7 mouse cellular contexts compared by ENCODE assay signal in the genomic region with DNA sequence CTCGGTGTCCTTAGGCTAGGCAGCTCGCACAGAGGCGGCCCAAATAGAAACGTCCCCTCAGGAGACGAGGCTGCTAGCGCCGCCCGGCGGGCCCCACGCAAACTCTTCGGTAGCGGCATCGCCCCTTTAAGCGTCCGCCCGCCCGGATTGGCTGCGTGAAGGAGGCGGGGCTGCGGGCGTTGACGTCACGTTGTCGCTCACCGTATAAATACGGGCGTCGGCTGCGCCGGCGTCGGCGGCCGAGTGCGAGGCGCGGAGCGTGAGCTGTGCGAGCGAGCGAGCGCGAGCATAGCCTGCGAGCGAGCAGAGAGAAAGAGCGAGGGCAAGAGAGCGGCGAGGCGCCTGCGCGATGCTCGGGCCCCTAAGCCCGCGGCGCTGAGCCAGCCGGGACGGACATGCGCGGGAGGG. TPM values are rescaled to one million over a fixed set of nuclear protein-coding genes. Genes with fewer than 3 reads are reported as not detected.
DNase-seq lines count a peak whose midpoint lies in the region; ATAC-seq lines count a peak whose summit lies in the region.

No protein-coding gene starts in this region.

- WGBS in embryonic facial prominence, embryonic 11.5 days, result under 1% methylated on average over 49 of the region's 59 CpGs
- 0% methylated on average over 59 of the region's 59 CpGs for WGBS in limb, embryonic 12.5 days
- WGBS in midbrain, embryonic 15.5 days, result under 1% methylated on average over 59 of the region's 59 CpGs

- peaks cover 3% of the 10 kb centered on the region; the same call in 1 of the 2 replicates for H3K4me1 ChIP-seq in embryonic facial prominence, embryonic 11.5 days (ENCODE audit: control insufficient read depth, insufficient read depth, low read length)
- H3K4me1 ChIP-seq in limb, embryonic 12.5 days (replicated peaks), result peaks cover 22% of the 10 kb centered on the region
- H3K4me1 ChIP-seq in midbrain, embryonic 15.5 days, result peaks cover 18% of the 10 kb centered on the region

- no peaks in the 10 kb centered on the region for H3K36me3 ChIP-seq in embryonic facial prominence, embryonic 11.5 days (replicated peaks; ENCODE audit: control insufficient read depth, insufficient read depth, low read depth, low read length)
- H3K36me3 ChIP-seq in limb, embryonic 12.5 days, result 0 out of 2 replicates have a peak, but pooled peaks cover 3% of the 10 kb centered on the region
- H3K36me3 ChIP-seq in midbrain, embryonic 15.5 days (replicated peaks), result no peaks in the 10 kb centered on the region

- peak overlapping the region; percentile 97 for H3K9ac ChIP-seq in embryonic facial prominence, embryonic 11.5 days (replicated peaks; ENCODE audit: low read length)
- H3K9ac ChIP-seq in limb, embryonic 12.5 days (replicated peaks), result peak overlapping the region; percentile 98
- H3K9ac ChIP-seq in midbrain, embryonic 15.5 days, result peak overlapping the region; percentile 92

- H3K9me3 ChIP-seq in embryonic facial prominence, embryonic 11.5 days (replicated peaks; ENCODE audit: control insufficient read depth, low read length), result no peaks in the 10 kb centered on the region
- no peaks in the 10 kb centered on the region for H3K9me3 ChIP-seq in limb, embryonic 12.5 days
- H3K9me3 ChIP-seq in midbrain, embryonic 15.5 days, result no peaks in the 10 kb centered on the region

- H3K4me3 ChIP-seq in embryonic facial prominence, embryonic 11.5 days (ENCODE audit: low read depth, low read length), result peak overlapping the region; percentile 88
- peak overlapping the region; percentile 89 for H3K4me3 ChIP-seq in limb, embryonic 12.5 days (replicated peaks)
- peak overlapping the region; percentile 89 for H3K4me3 ChIP-seq in midbrain, embryonic 15.5 days

- H3K27me3 ChIP-seq in embryonic facial prominence, embryonic 11.5 days (ENCODE audit: control insufficient read depth, insufficient read depth, low read length), result no peaks in the 10 kb centered on the region
- no peaks in the 10 kb centered on the region for H3K27me3 ChIP-seq in limb, embryonic 12.5 days
- H3K27me3 ChIP-seq in midbrain, embryonic 15.5 days (replicated peaks), result no peaks in the 10 kb centered on the region

- ATAC-seq in embryonic facial prominence, embryonic 11.5 days (replicated peaks; ENCODE audit: insufficient number of reproducible peaks, low FRiP score, low TSS enrichment, low read depth), result peak; percentile 98
- peak; percentile 96 for ATAC-seq in limb, embryonic 12.5 days (ENCODE audit: insufficient number of reproducible peaks, insufficient read depth, low FRiP score, low TSS enrichment, low read depth)
- peak; percentile 98 for ATAC-seq in midbrain, embryonic 15.5 days (replicated peaks)

- peak overlapping the region; percentile 74 for H3K4me2 ChIP-seq in embryonic facial prominence, embryonic 11.5 days (ENCODE audit: low read depth, low read length)
- H3K4me2 ChIP-seq in limb, embryonic 12.5 days, result peak overlapping the region; percentile 69
- H3K4me2 ChIP-seq in midbrain, embryonic 15.5 days, result peak overlapping the region; percentile 81

- H3K27ac ChIP-seq in embryonic facial prominence, embryonic 11.5 days (replicated peaks; ENCODE audit: low read depth, low read length), result peak overlapping the region; percentile 98
- peak overlapping the region; percentile 99 for H3K27ac ChIP-seq in limb, embryonic 12.5 days
- peak overlapping the region; percentile 98 for H3K27ac ChIP-seq in midbrain, embryonic 15.5 days

- DNase-seq in adrenal gland, postnatal 36 days, result peak; percentile 96
- DNase-seq in embryonic facial prominence, embryonic 11.5 days (ENCODE audit: low spot score), result peak; percentile 98
- DNase-seq in heart, adult 8-10 months (ENCODE audit: low spot score), result peak; percentile 93
- peak; percentile 93 to 95 for DNase-seq in kidney, adult 8-10 months
- peak; percentile 88 to 95 for DNase-seq in spleen, adult 18-20 months

RNA-seq across cellular contexts. Expression of a gene that starts 1.1 kb away (rescaled TPM):
- total RNA-seq in adrenal gland, postnatal 36 days (2021), result 10 to 100 TPM; 42.6 to 82.9 TPM
- polyA plus RNA-seq in embryonic facial prominence, embryonic 11.5 days (2014; fragmentation: Nextera tagmentation; extraction: Ambion mirVana), result 30.7 and 31.8 TPM in 2 replicates
- 10 to 100 TPM in 2 of 4 experiments, 1 to 10 TPM in 2; 8.5 to 23.4 (median 11.4) TPM for total RNA-seq in heart, adult 8-10 months (2022)
- 25.7 and 29.0 TPM in 2 replicates for polyA plus RNA-seq in limb, embryonic 12.5 days (2016; fragmentation: Nextera tagmentation; extraction: Ambion mirVana)
- 25.6 and 26.4 TPM in 2 replicates for polyA plus RNA-seq in midbrain, embryonic 15.5 days (2015; fragmentation: Nextera tagmentation; extraction: Ambion mirVana)

RNA-seq across cellular contexts. Expression of a gene that starts 59.4 kb away (rescaled TPM):
- 100 to 1,000 TPM; 283 to 288 TPM for total RNA-seq in adrenal gland, postnatal 36 days (2021)
- 443 and 467 TPM in 2 replicates for polyA plus RNA-seq in embryonic facial prominence, embryonic 11.5 days (2014; fragmentation: Nextera tagmentation; extraction: Ambion mirVana)
- total RNA-seq in heart, adult 8-10 months (2022), result 100 to 1,000 TPM; 275 to 312 (median 290) TPM
- 441 and 447 TPM in 2 replicates for polyA plus RNA-seq in limb, embryonic 12.5 days (2016; fragmentation: Nextera tagmentation; extraction: Ambion mirVana)
- 365 and 370 TPM in 2 replicates for polyA plus RNA-seq in midbrain, embryonic 15.5 days (2015; fragmentation: Nextera tagmentation; extraction: Ambion mirVana)

RNA-seq across cellular contexts. Expression of a gene that starts 59.5 kb away (rescaled TPM):
- total RNA-seq in adrenal gland, postnatal 36 days (2021), result under 1 TPM in 1 of 2 experiments, not detected in 1; 0.50 TPM
- 0.24 and 0.36 TPM in 2 replicates for polyA plus RNA-seq in embryonic facial prominence, embryonic 11.5 days (2014; fragmentation: Nextera tagmentation; extraction: Ambion mirVana)
- under 1 TPM; 0.12 to 0.29 (median 0.22) TPM for total RNA-seq in heart, adult 8-10 months (2022)
- 0.45 and 0.69 TPM in 2 replicates for polyA plus RNA-seq in limb, embryonic 12.5 days (2016; fragmentation: Nextera tagmentation; extraction: Ambion mirVana)
- 0.30 and 0.36 TPM in 2 replicates for polyA plus RNA-seq in midbrain, embryonic 15.5 days (2015; fragmentation: Nextera tagmentation; extraction: Ambion mirVana)

Comparison
In these comparisons a context has a peak if more than half of its experiments do, and no peak if none do; other contexts are left out.
1. Peak in every context shown above with its lines: DNase-seq, ATAC-seq, H3K4me3 ChIP-seq and H3K27ac ChIP-seq.